Mouse (Mus musculus): ENCODE results near the gene 4930402F06Rik.

Gene 4930402F06Rik

GRCm38 (mm10) chr2:35397096-35397495 lies at the start of gene 4930402F06Rik:
Gene 4930402F06Rik (minus strand): TSS chr2:35397175.
- DNase-seq (ENCODE audit: low spot score): no peak

GRCm38 (mm10) chr2:35446300-35446699 lies 49.3 kb upstream of the 4930402F06Rik start:
- DNase-seq (ENCODE audit: low spot score): no peak

GRCm38 (mm10) chr2:35445610-35446009 lies 48.6 kb upstream of the 4930402F06Rik start:
- DNase-seq (ENCODE audit: low spot score): no peak

GRCm38 (mm10) chr2:35444764-35445262 lies 47.8 kb upstream of the 4930402F06Rik start:
- no peak for DNase-seq (ENCODE audit: low spot score)

GRCm38 (mm10) chr2:35443981-35444763 lies 47.2 kb upstream of the 4930402F06Rik start:
- no peak for DNase-seq (ENCODE audit: low spot score)

GRCm38 (mm10) chr2:35443325-35443724 lies 46.4 kb upstream of the 4930402F06Rik start:
- no peak for DNase-seq (ENCODE audit: low spot score)

- no peak for DNase-seq (ENCODE audit: low spot score)
Measured at GRCm38 (mm10) chr2:35442079-35442478, 45.1 kb upstream of the 4930402F06Rik start.

GRCm38 (mm10) chr2:35441419-35441818 lies 44.4 kb upstream of the 4930402F06Rik start:
- DNase-seq (ENCODE audit: low spot score): no peak

GRCm38 (mm10) chr2:35440480-35440879 lies 43.5 kb upstream of the 4930402F06Rik start:
- DNase-seq (ENCODE audit: low spot score): no peak

GRCm38 (mm10) chr2:35437796-35438195 lies 40.8 kb upstream of the 4930402F06Rik start:
- no peak for DNase-seq (ENCODE audit: low spot score)

GRCm38 (mm10) chr2:35434576-35435123 lies 37.7 kb upstream of the 4930402F06Rik start:
- DNase-seq (ENCODE audit: low spot score): no peak

GRCm38 (mm10) chr2:35433428-35433827 lies 36.5 kb upstream of the 4930402F06Rik start:
- no peak for DNase-seq (ENCODE audit: low spot score)

GRCm38 (mm10) chr2:35432472-35432871 lies 35.5 kb upstream of the 4930402F06Rik start:
- DNase-seq (ENCODE audit: low spot score): no peak

- no peak for DNase-seq (ENCODE audit: low spot score)
Measured at GRCm38 (mm10) chr2:35432011-35432410, 35.0 kb upstream of the 4930402F06Rik start.

GRCm38 (mm10) chr2:35430806-35431205 lies 33.8 kb upstream of the 4930402F06Rik start:
- no peak for DNase-seq (ENCODE audit: low spot score)

- no peak for DNase-seq (ENCODE audit: low spot score)
Measured at GRCm38 (mm10) chr2:35428615-35429300, 31.8 kb upstream of the 4930402F06Rik start.

- no peak for DNase-seq (ENCODE audit: low spot score)
Measured at GRCm38 (mm10) chr2:35427559-35427958, 30.6 kb upstream of the 4930402F06Rik start.

- DNase-seq (ENCODE audit: low spot score): no peak
Measured at GRCm38 (mm10) chr2:35423711-35424339, 26.9 kb upstream of the 4930402F06Rik start.

- DNase-seq (ENCODE audit: low spot score): peak; percentile 15
Measured at GRCm38 (mm10) chr2:35422384-35422783, 25.4 kb upstream of the 4930402F06Rik start.

GRCm38 (mm10) chr2:35420681-35421080 lies 23.7 kb upstream of the 4930402F06Rik start:
- no peak for DNase-seq (ENCODE audit: low spot score)

- DNase-seq (ENCODE audit: low spot score): no peak
Measured at GRCm38 (mm10) chr2:35419671-35420070, 22.7 kb upstream of the 4930402F06Rik start.

- DNase-seq (ENCODE audit: low spot score): no peak
Measured at GRCm38 (mm10) chr2:35419243-35419642, 22.3 kb upstream of the 4930402F06Rik start.

Measured in retina, embryonic 14.5 days (tissue).